Mouse (Mus musculus): ENCODE measurements around the gene Nrxn3.

Gene Nrxn3

DNA sequence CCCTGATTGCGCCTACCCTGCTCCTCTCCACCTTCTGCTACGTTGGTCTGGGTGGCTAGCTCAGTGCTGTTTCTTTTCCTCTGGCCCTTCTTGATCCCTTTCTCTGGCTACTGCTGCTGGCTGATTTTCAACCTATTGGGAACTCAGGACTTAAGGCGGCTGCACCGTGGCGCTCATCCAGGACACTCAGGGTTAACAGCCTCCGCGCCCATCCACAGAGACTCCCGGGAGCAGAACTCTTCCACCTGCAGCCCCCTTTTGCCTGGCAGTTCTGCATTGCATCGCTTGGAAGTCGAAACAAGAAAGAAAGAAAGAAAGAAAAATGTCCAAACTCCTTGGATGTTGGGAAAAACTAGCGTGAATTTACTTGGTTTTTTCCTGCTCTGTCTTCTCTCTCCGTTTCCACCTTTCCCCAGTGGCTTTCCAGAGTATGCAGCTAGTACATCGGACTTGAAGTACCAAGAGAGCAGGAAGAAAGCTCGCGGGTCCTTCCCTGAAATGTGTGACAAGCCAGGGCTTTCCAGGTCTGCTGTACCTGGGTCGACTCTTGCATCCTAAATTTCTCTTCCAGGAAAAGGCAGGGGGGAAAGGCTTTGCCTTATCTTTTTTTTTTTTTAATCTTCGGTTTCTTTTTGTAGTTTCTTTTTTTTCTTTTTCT, 1090.0 kb downstream of the Nrxn3 start:
- no peak for DNase-seq (ENCODE audit: low spot score in 2 of 2)

DNA sequence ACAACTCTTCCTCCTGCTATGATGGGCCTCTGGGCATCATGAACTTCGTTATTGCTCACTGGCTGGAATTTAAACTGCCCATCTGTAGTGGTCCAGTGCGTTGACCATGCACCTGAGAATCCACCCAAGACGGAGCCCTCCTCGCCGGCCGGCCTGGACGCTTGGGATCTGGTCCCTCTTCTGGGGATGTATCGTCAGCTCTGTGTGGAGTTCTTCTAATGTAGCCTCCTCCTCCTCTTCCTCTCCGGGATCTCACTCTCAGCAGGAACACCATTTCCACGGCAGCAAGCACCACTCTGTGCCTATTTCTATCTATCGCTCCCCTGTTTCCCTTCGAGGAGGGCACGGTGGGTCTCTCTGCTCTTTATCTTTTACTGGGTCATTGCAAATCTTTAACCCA, 1090.6 kb downstream of the Nrxn3 start:
- DNase-seq (ENCODE audit: low spot score in 2 of 2), result no peak

DNA sequence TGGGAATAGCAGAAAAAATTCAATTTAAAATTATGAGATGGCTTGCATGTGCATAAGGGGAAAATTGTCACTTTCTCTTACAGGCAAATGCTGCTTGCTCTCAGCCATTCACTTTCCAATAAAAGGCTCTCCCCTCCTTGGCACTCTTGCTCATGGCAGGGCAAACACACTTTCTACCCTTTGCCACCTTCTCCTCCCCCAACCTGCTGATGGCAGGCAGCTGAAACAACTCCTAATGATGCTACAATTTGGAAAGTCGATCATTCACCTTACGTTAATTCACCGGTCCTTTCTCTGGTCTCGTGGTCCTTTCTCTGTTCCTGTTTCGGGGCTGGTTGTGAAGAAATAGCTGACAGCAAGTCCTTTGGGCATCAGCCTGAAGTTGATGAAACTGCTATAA, 1091.0 kb downstream of the Nrxn3 start:
- no peak for DNase-seq (ENCODE audit: low spot score in 2 of 2)

DNA sequence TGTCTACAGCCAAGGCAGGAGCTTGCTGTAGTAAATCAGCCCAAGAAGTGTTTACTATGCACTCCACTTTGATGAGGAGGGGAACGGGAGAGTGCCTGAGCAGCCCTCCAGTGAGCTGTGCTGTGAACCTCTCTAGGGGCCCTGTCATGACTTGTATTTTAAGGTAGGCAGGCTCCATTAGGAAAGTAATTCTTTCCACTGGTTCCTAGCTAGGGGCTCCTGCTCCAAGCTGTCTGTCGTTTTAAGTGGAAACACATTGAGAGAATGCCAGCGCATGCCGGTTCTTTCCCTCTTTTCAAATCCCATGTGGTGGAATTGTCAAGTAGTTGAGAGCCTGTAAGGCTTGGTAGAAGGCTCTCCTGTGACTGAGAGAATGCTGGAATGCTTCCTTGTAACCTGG, 1091.9 kb downstream of the Nrxn3 start:
- DNase-seq (ENCODE audit: low spot score in 2 of 2), result no peak

DNA sequence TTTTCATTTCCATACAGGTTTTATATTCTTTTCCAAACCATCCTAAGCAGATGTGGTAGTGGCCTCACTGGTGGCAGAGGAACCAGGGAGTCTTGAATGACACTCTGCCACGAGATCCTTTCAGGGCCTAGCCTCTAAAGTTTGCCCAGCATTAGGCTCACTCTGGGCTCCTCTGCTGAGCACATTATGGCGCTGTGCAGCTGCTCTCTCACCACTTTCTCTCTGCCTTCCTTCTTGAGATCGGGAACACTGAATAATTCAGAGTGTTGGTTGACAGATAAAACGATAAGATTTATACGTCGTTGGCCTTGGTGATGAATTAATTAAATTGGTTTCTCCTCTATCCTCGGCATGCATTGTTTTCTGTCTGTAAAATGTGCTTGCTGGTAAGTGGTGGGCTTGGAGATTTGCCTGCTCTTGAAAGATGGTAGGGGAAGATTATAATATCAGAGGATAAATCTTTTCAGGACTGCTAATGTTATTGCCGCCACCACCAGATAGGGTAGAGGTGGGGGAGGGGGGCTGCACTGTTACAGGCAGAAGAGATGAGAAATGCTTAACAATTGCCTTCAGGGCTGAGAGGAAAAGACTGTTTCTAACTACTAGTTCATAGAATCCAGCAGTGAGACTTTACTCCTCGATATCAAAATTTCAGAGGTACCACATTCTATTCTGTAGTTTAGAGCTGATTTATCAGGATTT, 1094.5 kb downstream of the Nrxn3 start:
- no peak for DNase-seq (ENCODE audit: low spot score in 2 of 2)

DNA sequence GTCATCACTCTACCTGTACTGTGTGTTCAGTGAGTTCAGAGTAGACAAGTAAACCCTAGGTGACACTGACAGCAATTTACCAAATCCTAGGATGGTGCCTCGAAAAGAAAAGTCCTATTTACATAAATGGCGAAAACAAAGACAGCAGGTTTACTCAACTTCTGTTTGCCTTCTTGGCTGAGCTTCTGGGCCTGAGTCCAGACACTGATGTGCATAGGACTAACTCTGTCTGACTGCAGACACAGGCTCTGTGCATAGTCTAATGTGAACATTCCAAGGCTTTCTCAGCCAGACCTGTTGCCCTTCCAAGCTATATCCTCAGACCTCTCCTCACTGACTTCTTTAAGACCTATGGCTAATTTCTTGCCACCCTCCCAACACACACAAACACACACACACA, 1095.5 kb downstream of the Nrxn3 start:
- no peak for DNase-seq (ENCODE audit: low spot score in 2 of 2)

DNA sequence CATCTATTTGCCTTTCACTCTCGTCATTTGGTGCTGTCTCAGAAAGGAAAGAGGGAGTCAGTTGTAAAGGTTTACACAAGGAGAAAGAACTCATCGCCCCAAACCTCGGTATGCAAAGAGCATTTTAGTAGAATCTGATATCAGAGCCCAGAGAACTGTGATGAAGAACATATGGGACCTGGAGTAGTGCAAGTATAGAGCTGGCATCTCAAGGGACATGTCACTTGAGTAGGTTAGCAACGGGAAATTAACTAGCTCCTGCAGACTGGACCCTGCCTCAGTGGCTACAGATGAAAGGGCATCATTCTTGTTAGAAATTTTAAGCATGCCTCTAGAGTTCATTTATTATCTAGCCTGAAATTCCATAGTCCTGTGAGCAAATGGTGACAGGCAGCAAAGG, 1099.5 kb downstream of the Nrxn3 start:
- no peak for DNase-seq (ENCODE audit: low spot score in 2 of 2)

DNA sequence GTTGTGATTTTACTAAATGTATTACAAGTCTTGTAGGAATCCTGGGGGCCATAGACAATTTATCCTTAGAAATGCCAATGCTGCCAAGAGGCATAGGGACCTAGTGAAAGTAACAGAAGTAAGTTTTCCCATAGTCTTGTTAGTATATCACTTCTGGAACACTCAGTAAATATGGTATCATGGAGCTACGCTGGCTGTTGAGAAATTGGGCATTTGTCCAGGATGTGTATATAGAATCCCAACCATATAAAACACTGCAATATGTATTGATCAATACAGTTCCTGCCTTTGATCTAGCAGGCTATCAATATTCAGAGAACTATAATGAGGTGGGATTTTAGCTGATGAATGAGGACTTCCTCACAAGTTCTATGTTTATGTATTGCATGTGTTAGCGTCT, 1107.3 kb downstream of the Nrxn3 start:
- no peak for DNase-seq (ENCODE audit: low spot score in 2 of 2)

DNA sequence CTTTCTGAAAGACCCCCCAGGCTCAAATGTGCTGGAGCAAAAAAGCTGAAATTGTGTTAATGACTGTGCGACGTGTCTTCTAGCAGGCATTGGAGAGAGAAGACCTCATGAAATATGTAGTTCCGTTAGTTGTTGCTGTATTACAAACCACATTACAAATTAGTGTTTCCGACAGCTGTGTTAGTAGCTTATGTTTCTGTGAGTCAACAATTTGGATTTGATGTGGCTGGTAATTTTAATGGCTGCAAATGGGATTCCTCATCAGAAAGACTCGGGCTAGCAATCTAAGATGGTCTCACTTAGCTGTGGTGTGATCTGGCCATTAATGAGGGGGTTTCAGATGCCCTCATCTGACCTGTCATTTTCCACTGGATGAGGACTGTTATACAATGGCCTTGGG, 1107.7 kb downstream of the Nrxn3 start:
- no peak for DNase-seq (ENCODE audit: low spot score in 2 of 2)

DNA sequence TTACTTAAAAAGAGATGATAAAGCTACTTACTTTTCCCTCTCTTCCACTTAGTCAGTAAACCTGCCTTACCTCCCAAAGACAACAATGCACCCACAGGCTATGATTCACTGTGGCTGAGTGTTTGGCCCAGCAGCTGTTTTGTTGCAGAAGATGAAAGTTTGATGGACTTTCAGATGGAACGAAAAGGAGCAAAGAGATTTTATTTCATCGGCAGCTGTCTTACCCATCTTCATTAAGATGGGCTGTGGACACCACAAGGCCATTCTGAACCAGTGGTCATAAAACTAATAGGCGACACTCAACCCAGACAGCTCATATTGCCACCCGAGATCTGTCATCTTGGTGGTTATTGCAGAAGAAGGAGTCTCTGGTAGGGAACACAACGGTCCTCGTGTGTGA, 1108.6 kb downstream of the Nrxn3 start:
- no peak for DNase-seq (ENCODE audit: low spot score in 2 of 2)

DNA sequence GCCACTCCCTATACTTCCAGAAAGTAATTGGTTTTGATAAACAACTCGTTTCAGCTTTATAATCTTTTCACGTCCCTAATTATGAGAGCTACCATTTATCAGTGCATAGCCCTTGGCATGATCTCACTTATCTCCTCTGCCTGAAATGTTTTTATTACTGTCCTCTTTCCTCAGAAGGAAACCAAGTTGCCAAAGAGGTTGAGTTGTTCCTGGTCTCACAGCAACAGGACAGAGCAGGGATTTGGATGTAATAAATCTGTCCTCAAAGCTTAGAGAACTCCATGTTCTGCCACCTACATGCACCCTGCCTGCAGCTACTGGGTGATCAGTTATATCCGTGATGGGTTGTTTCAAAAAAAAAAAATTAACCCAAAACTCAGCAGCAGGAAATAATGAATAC, 1113.6 kb downstream of the Nrxn3 start:
- DNase-seq (ENCODE audit: low spot score in 2 of 2), result no peak

DNA sequence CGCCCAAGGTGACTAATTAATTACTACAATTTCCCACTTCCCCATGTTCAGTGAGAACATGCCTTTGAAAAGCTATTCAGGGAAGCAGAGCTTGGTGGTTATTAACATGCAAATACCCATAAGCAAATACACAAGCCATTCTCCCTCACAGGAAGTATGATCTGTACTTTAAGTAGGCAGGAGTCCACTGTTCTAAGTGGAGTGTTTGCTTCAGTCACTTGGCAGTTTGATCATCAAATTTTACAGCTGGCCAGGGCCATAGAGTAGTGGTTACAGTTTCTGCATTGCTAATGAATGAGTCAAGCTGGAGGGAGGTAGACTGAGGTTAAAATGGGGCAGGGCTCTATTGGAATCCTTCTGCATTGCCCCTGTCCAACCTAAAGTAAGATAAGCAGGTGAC, 1120.2 kb downstream of the Nrxn3 start:
- DNase-seq (ENCODE audit: low spot score in 2 of 2), result no peak

DNA sequence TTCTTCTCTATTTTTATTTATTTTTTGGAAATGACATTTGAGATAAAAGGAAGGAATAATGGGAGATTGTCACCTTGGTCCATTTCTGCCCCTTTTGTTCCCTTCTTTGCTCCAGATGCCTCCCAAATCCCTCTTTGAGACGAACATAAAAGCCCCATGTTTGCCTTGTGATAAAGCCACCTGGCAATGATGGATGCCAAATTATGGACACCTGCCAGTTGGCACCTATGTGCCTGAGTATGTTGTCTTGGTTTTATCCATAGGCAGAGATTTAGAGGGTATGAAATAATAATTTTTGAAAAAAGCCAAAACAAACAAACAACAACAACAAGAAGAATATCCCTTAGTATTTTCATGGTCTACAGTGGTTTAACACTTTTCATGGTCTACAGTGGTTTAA, 1125.4 kb downstream of the Nrxn3 start:
- DNase-seq (ENCODE audit: low spot score in 2 of 2), result no peak

DNA sequence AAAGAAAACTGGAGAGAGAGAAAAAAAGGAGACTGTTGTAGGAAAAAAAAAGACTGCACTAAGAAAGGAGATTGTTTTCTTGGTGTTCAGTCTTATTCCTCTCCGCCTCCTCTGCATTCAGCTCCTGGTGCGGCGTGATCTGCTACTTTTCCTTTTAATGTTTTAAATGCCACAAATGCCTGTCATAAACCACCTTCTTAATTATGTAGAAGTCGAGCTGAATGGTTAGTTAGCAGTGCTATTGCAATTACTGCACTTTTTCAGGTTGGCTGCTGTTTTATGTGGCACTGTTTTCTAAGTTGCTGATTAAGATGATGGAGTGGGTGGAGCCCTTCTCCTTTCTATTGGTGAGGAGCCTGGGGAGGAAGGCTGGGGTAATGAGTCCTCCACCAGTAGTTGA, 1131.7 kb downstream of the Nrxn3 start:
- no peak for DNase-seq (ENCODE audit: low spot score in 2 of 2)

DNA sequence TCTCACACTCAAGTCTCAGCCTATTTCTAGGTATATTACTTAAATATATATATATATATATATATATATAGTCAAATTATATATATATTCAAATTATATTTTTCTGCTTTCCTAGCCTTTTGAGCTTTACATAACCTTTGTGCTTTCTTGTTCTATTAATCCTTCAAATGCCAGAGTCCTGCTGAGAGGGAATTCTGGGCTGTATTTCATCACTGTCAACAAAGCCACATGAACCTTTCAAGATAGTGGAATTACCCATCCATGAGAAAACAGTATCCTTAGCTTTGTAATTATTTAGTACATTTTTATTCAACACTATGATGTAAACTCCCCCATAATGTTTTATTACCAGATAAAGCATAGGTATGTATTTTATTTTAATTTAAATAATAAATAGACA, 1144.4 kb downstream of the Nrxn3 start:
- no peak for DNase-seq (ENCODE audit: low spot score in 2 of 2)

DNA sequence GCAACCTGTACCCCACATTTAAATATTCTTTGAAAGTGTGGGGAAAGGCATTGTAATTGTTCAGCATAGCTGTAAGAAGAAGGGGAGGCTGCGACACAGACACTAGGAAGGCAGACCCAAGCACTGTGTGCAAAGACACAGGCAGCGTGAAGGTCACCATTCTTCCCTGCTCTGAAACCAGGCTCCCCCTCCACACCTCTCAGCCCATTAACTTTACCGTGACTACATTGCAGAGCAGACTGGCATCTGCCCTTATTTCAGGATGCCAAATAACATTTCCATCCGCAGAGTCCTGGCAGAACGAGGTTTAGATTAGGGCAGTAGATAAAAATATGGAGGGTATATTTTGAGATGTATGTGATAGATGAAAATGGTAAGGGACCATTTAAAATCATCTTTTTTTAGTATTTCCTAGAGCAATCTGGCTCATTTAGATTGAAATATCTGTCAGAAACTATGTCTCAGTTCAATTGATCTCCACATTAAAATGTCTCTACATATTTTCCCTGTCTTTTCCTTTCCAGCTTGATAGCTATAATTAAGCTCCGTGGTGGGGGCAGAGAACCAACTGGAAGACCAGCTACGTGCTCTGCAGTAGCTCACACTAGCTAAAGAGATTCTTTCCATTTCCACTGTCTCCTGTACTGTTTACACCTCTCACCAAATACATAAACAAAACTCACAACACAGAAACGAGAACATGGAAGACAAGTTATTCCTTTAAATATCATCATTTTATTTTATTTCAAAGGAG, 1160.1 kb downstream of the Nrxn3 start:
- DNase-seq (ENCODE audit: low spot score in 2 of 2), result no peak

DNA sequence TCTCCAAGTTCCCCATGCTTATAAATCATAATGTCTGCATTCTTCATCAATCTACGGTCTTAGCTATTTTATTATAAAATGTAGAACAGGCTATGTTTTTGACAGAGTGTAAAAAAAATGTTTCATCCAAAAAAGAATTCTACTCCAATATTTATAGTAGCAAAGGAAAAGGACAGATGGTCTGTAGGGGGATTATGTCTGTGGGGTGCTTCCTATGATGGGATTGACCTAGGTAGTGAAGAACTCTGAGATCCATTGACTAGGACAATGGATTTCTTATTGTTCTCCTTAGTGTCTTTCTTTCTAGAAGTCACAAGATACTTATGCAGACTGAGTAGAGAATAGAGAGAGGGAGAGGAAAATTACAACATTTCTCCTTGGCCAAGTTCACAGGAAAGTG, 1161.9 kb downstream of the Nrxn3 start:
- no peak for DNase-seq (ENCODE audit: low spot score in 2 of 2)

DNA sequence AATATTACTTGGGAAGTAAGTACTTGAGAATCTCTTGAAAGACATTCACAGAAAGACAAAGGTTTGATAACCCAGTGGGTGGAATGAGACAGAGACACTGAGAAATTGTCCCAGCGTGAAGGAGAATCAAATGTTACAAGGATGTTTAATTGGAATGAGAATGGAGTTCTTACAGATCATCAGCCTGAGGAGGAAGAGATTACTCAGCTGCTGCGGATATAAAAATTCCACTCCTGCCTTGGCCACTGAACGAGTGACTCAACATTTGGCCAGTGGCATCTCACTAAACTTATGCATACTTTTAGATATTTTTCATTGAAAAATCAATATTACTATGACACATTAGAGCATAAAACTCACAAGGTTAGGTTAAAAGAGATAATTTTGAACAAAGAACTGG, 1166.0 kb downstream of the Nrxn3 start:
- DNase-seq (ENCODE audit: low spot score in 2 of 2), result no peak

DNA sequence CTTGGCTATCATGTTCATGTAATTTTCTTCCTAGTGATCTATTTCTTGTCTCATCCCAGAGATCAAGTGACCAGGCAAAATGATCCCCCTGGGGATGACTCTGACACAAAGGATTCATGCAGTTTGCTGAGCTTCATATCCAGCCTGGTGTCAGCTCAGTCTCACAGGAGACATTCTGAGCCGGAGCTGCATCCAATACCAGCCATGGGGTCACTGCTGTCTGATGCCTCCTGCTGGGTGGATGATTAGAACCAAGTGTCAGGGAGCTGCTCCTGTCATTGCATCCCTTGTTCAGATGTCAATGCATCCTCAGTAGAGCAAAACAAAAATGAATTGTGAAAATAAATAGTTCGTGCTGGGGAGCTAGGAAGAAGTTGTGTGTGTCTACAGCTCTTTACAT, 1174.2 kb downstream of the Nrxn3 start:
- DNase-seq (ENCODE audit: low spot score in 2 of 2), result no peak

DNA sequence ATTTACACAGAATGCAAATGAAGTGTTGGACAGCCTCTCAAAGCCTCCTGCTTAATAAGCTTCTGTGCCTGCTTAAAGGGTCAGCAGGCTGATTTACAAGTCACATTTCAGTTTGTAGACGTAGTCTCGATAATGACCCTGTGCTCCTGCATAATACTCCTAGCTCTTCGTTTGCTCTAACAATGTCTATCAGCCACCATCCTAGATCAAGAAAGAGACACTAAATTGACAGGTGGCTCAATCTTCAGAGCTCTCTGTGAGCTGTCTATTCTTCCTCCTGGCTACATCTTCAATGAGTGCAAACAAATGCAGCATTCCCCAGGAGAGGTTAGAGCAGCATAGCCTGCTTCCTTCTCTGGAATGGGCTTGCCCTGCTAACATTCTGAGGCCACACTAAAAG, 1186.9 kb downstream of the Nrxn3 start:
- DNase-seq (ENCODE audit: low spot score in 2 of 2), result no peak

DNA sequence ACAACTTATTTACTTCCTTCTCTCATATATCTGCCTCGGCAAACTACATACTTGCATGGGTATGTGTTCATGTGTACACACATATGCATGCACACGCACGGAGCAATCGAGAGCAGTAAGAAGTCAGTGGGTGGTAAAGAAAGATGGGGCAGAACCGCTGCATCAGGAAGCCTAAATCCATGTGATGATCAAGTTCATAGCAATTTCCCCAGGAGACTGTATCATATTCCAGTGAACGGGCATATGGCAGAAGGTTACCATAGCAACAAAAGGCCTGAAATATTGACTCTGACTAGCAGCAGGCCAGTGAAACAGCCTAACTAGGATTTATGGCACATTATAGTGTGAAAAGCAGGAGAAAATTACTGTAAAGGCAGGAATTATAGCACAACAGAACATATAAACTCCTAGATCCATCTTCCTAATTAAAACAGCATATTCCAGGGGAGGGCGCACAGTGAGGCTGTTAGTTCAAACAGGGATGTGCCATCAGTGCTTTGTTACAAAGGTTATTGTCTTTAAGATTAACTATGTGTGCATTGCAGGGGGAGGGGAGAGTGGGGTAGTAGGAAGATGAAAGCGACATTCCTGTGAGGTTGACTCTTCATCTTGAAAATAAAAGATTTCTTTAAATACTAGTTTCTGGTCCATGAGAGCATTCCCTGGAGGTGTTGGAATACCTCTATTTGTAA, 1195.6 kb downstream of the Nrxn3 start:
- no peak for DNase-seq (ENCODE audit: low spot score in 2 of 2)

DNA sequence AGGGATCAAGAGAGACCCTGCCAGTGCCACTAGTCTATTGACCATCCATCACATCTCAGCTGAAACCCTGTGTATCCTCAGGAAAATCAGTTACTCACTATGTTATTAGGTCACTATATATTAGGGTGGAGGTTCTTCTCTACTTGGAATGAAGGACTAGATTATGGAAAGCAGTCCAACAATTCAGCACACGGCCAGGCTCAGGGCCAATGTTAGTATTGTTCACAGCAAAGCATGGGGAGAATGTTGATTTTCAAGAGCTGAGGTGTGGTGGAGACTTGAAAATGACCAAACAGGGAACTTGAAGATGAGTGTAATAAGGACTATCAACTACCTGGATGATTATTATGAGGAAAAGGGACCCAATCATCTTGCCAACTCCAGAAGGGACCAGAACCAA, 1209.7 kb downstream of the Nrxn3 start:
- no peak for DNase-seq (ENCODE audit: low spot score in 2 of 2)

DNA sequence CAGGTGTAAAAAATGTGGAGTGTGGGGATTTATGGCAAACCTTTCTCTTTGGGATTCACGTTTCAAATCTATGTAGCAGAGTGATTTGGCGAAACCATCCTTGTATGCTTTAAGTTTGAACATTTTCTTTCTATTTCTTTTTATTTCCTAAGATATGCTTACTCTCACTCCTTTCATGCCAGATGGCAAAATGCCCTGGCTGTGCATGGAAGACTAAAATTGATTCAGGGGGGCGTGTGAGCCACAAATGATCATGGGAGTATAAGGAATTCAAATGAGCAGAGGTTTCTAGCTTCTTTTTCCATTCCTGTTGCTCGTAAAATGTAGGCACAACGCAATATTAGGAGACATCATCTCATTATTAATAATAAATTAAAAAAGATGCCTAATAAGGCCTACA, 1211.0 kb downstream of the Nrxn3 start:
- DNase-seq (ENCODE audit: low spot score in 2 of 2), result no peak

Measured in urinary bladder, postnatal 36 days (tissue).